Mouse (Mus musculus) heart, adult 9 months (tissue): ENCODE results near the gene 4930519G04Rik.
"Not testable (repeated sequence)": the region's sequence is repeated elsewhere in the genome, so short reads cannot be mapped to it uniquely, and the experiment has no call there.

ENCODE experiments used
- DNase-seq, 2 experiments: peaks; one replicate each; pipeline ENCODE4 v3.0.0; 2022; ENCODE audit warnings: low spot score in 2 of 2

Gene 4930519G04Rik

GRCm38 (mm10) chr5:114842155-114842554, 11.3 kb upstream of the 4930519G04Rik start:
- not testable (repeated sequence) for DNase-seq

GRCm38 (mm10) chr5:114842674-114843073, 10.8 kb upstream of the 4930519G04Rik start:
- DNase-seq, result no peak

- DNase-seq, result not testable (repeated sequence)
Observed at GRCm38 (mm10) chr5:114844371-114844770, 9.1 kb upstream of the 4930519G04Rik start.

GRCm38 (mm10) chr5:114851565-114852236, 1.8 kb upstream of the 4930519G04Rik start:
- no peak for DNase-seq

GRCm38 (mm10) chr5:114858582-114858981, 5.1 kb downstream of the 4930519G04Rik start, which contains the start of gene Gm9936:
Gene Gm9936 (minus strand): TSS chr5:114858682.
- no peak for DNase-seq

GRCm38 (mm10) chr5:114859253-114859652, 5.8 kb downstream of the 4930519G04Rik start:
- DNase-seq, result peak; percentile 16 to 55

GRCm38 (mm10) chr5:114861730-114862129, 8.3 kb downstream of the 4930519G04Rik start:
- DNase-seq, result no peak

GRCm38 (mm10) chr5:114864813-114865212, 11.3 kb downstream of the 4930519G04Rik start:
- DNase-seq, result no peak

- DNase-seq, result no peak
Observed at GRCm38 (mm10) chr5:114865279-114865678, 11.8 kb downstream of the 4930519G04Rik start.

GRCm38 (mm10) chr5:114875858-114876257, 22.4 kb downstream of the 4930519G04Rik start:
- DNase-seq, result no peak

- no peak for DNase-seq
Observed at GRCm38 (mm10) chr5:114876331-114876730, 22.9 kb downstream of the 4930519G04Rik start.

GRCm38 (mm10) chr5:114877487-114877886, 24.0 kb downstream of the 4930519G04Rik start:
- DNase-seq, result no peak

GRCm38 (mm10) chr5:114879399-114879798, 25.9 kb downstream of the 4930519G04Rik start:
- DNase-seq, result no peak

- not testable (repeated sequence) for DNase-seq
Observed at GRCm38 (mm10) chr5:114882319-114882718, 28.9 kb downstream of the 4930519G04Rik start.

GRCm38 (mm10) chr5:114883022-114883421, 29.6 kb downstream of the 4930519G04Rik start:
- no peak for DNase-seq

GRCm38 (mm10) chr5:114886801-114887200, 33.3 kb downstream of the 4930519G04Rik start:
- DNase-seq, result no peak

GRCm38 (mm10) chr5:114888995-114889394, 35.5 kb downstream of the 4930519G04Rik start:
- no peak for DNase-seq

- DNase-seq, result no peak
Observed at GRCm38 (mm10) chr5:114895542-114895941, 42.1 kb downstream of the 4930519G04Rik start.

GRCm38 (mm10) chr5:114896688-114897373, 43.4 kb downstream of the 4930519G04Rik start, which contains the start of gene Oasl2:
Gene Oasl2 (plus strand): TSS chr5:114896936.
- DNase-seq, result no peak

GRCm38 (mm10) chr5:114897374-114897793, 43.9 kb downstream of the 4930519G04Rik start:
- DNase-seq, result peak; percentile 77 to 78

- no peak for DNase-seq
Observed at GRCm38 (mm10) chr5:114898857-114899256, 45.4 kb downstream of the 4930519G04Rik start.

GRCm38 (mm10) chr5:114902413-114902812, 48.9 kb downstream of the 4930519G04Rik start:
- no peak for DNase-seq
